Mouse (Mus musculus): ENCODE data around the gene Nebl. TPM values are rescaled to one million over a fixed set of nuclear protein-coding genes. Genes with fewer than 3 reads are reported as not detected.

The Nebl gene
- polyA plus RNA-seq, 1 experiment: 1.7 TPM

GRCm38 (mm10) chr2:17514765-17515164, 216.5 kb downstream of the Nebl start:
- Histone ChIP-seq H3K27me3 (ENCODE audit: control insufficient read depth, insufficient read depth, low read length) (no peaks in the 10 kb centered on the region), H3K27ac (ENCODE audit: control insufficient read depth, insufficient read depth, low read depth, low read length) (no peak overlapping the region), H3K36me3 (ENCODE audit: control insufficient read depth, insufficient read depth, low read length) (no peaks in the 10 kb centered on the region), H3K4me3 (ENCODE audit: control insufficient read depth, low read depth, low read length) (no peak overlapping the region), H3K4me1 (ENCODE audit: control insufficient read depth, insufficient read depth, low read length) (no peaks in the 10 kb centered on the region)
- TF ChIP-seq CTCF (IDR thresholded peaks at IDR 0.05; ENCODE audit: control insufficient read depth, insufficient read depth, insufficient replicate concordance, low read depth, low read length): no peak
- TF ChIP-seq POLR2A (IDR thresholded peaks at IDR 0.05; ENCODE audit: control insufficient read depth, low read depth, low read length): no peak

GRCm38 (mm10) chr2:17509942-17510341, 221.3 kb downstream of the Nebl start:
- TF ChIP-seq POLR2A (IDR thresholded peaks at IDR 0.05; ENCODE audit: control insufficient read depth, low read depth, low read length): no peak
- Histone ChIP-seq H3K27me3 (ENCODE audit: control insufficient read depth, insufficient read depth, low read length) (no peaks in the 10 kb centered on the region), H3K4me3 (ENCODE audit: control insufficient read depth, low read depth, low read length) (no peak overlapping the region), H3K27ac (ENCODE audit: control insufficient read depth, insufficient read depth, low read depth, low read length) (no peak overlapping the region), H3K4me1 (ENCODE audit: control insufficient read depth, insufficient read depth, low read length) (no peaks in the 10 kb centered on the region), H3K36me3 (ENCODE audit: control insufficient read depth, insufficient read depth, low read length) (no peaks in the 10 kb centered on the region)

- Histone ChIP-seq H3K4me1 (ENCODE audit: control insufficient read depth, insufficient read depth, low read length) (no peaks in the 10 kb centered on the region), H3K4me3 (ENCODE audit: control insufficient read depth, low read depth, low read length) (no peak overlapping the region), H3K36me3 (ENCODE audit: control insufficient read depth, insufficient read depth, low read length) (no peaks in the 10 kb centered on the region), H3K27me3 (ENCODE audit: control insufficient read depth, insufficient read depth, low read length) (no peaks in the 10 kb centered on the region), H3K27ac (ENCODE audit: control insufficient read depth, insufficient read depth, low read depth, low read length) (no peak overlapping the region)
- no peak for TF ChIP-seq POLR2A (IDR thresholded peaks at IDR 0.05; ENCODE audit: control insufficient read depth, low read depth, low read length)
- TF ChIP-seq CTCF (IDR thresholded peaks at IDR 0.05; ENCODE audit: control insufficient read depth, insufficient read depth, insufficient replicate concordance, low read depth, low read length): no peak
Observed at GRCm38 (mm10) chr2:17507362-17507761, 223.9 kb downstream of the Nebl start.

GRCm38 (mm10) chr2:17504115-17504774, 227.0 kb downstream of the Nebl start:
- Histone ChIP-seq H3K27ac (ENCODE audit: control insufficient read depth, insufficient read depth, low read depth, low read length) (no peak overlapping the region), H3K27me3 (ENCODE audit: control insufficient read depth, insufficient read depth, low read length) (no peaks in the 10 kb centered on the region), H3K4me1 (ENCODE audit: control insufficient read depth, insufficient read depth, low read length) (no peaks in the 10 kb centered on the region), H3K4me3 (ENCODE audit: control insufficient read depth, low read depth, low read length) (no peak overlapping the region), H3K36me3 (ENCODE audit: control insufficient read depth, insufficient read depth, low read length) (no peaks in the 10 kb centered on the region)
- TF ChIP-seq POLR2A (IDR thresholded peaks at IDR 0.05; ENCODE audit: control insufficient read depth, low read depth, low read length) (no peak), CTCF (IDR thresholded peaks at IDR 0.05; ENCODE audit: control insufficient read depth, insufficient read depth, insufficient replicate concordance, low read depth, low read length) (no peak)

GRCm38 (mm10) chr2:17501075-17501474, 230.2 kb downstream of the Nebl start:
- H3K4me3 ChIP-seq (ENCODE audit: control insufficient read depth, low read depth, low read length): no peak overlapping the region
- no peaks in the 10 kb centered on the region for H3K36me3 ChIP-seq (ENCODE audit: control insufficient read depth, insufficient read depth, low read length)
- H3K27ac ChIP-seq (ENCODE audit: control insufficient read depth, insufficient read depth, low read depth, low read length): no peak overlapping the region
- no peaks in the 10 kb centered on the region for H3K4me1 ChIP-seq (ENCODE audit: control insufficient read depth, insufficient read depth, low read length)
- TF ChIP-seq POLR2A (IDR thresholded peaks at IDR 0.05; ENCODE audit: control insufficient read depth, low read depth, low read length) (no peak), CTCF (IDR thresholded peaks at IDR 0.05; ENCODE audit: control insufficient read depth, insufficient read depth, insufficient replicate concordance, low read depth, low read length) (no peak)
- no peaks in the 10 kb centered on the region for H3K27me3 ChIP-seq (ENCODE audit: control insufficient read depth, insufficient read depth, low read length)

- no peak overlapping the region for H3K27ac ChIP-seq (ENCODE audit: control insufficient read depth, insufficient read depth, low read depth, low read length)
- TF ChIP-seq POLR2A (IDR thresholded peaks at IDR 0.05; ENCODE audit: control insufficient read depth, low read depth, low read length): no peak
- no peak for TF ChIP-seq CTCF (IDR thresholded peaks at IDR 0.05; ENCODE audit: control insufficient read depth, insufficient read depth, insufficient replicate concordance, low read depth, low read length)
- no peaks in the 10 kb centered on the region for H3K27me3 ChIP-seq (ENCODE audit: control insufficient read depth, insufficient read depth, low read length)
- no peak overlapping the region for H3K4me3 ChIP-seq (ENCODE audit: control insufficient read depth, low read depth, low read length)
- no peaks in the 10 kb centered on the region for H3K36me3 ChIP-seq (ENCODE audit: control insufficient read depth, insufficient read depth, low read length)
- H3K4me1 ChIP-seq (ENCODE audit: control insufficient read depth, insufficient read depth, low read length): no peaks in the 10 kb centered on the region
Observed at GRCm38 (mm10) chr2:17465517-17466174, 265.6 kb downstream of the Nebl start.

DNA sequence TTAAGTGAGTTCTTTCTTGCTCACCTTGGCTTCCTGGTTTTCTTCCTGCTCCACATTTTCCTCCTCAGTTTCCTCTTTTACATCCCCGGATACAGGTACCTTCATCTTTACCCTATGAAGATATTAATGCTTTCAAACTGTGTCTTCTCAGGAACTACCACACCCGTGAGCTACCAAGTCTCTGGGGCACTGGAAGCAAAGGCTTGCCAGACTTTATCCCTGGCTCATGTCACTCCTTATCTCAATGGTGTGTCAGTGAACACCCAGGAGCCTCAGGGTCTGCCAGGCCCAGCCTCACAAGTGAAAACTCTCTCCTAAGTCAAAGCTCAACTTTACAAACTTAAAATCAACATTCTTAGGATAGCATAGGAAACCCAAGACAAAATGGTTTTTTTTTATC, 270.8 kb downstream of the Nebl start:
- Histone ChIP-seq H3K27ac (ENCODE audit: control insufficient read depth, insufficient read depth, low read depth, low read length) (no peak overlapping the region), H3K4me1 (ENCODE audit: control insufficient read depth, insufficient read depth, low read length) (no peaks in the 10 kb centered on the region; the same call in 1 of the 2 replicates), H3K27me3 (ENCODE audit: control insufficient read depth, insufficient read depth, low read length) (no peaks in the 10 kb centered on the region), H3K36me3 (ENCODE audit: control insufficient read depth, insufficient read depth, low read length) (no peaks in the 10 kb centered on the region), H3K4me3 (ENCODE audit: control insufficient read depth, low read depth, low read length) (no peak overlapping the region)
- no peak for TF ChIP-seq POLR2A (IDR thresholded peaks at IDR 0.05; ENCODE audit: control insufficient read depth, low read depth, low read length)
